Mouse (Mus musculus): ENCODE results near the gene Timp3.
"Not testable (repeated sequence)": the region's sequence is repeated elsewhere in the genome, so short reads cannot be mapped to it uniquely, and the experiment has no call there.

The Timp3 gene

GRCm38 (mm10) chr10:86356819-86357563 is 56.8 kb downstream of the Timp3 start:
- peak in 1 of 2 experiments; percentile 72 for DNase-seq

DNA sequence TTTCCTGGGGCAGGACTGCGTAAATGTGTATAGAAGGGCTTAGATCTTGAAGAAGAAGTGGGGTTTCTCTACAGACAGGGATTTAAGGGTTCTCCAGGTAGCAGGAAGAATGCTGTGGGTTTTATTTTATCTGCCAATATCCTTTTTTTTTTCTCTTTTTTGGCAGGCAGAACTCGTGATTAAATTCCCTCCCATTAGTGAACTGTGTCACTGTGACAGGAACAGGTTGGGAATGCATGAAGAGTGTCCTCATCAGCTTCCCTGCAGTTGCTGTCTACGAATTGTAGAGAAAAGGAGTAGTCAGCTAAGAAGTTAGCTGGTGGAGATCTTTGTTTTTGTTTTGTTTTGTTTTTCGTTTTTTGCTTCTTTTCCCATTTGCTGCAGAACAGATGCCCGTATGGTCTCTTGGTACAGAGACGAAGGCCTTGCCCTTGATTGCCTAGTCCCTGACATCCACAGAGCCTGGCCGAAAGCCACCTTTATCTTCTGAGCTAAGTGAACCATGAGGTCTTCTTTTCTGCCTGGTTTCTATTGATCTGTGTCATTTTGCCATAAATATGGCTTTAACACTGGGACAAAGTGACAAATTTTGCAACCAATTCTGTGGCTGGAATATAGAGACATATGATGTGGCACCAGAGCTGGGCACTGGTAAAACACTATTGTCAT is 58.3 kb downstream of the Timp3 start:
- no peak for DNase-seq

DNA sequence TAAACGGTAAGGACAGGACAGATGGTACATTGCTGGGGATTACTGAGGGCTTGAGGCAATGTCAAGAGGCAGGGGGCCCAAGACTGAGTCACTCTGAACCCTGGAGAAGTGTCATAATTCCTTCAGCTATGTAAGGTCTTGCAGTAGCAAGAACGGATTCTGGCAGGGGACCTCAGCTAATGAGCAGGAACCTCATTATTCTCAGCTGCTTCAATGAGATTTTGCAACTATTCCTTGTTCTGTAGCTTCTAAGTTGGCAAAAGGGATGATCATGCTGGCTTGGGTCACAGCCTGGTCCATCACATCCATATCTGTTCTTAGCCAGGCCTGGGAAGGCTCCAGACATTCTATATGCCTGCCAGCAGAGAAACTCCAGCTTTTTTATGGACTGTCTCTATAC is 59.0 kb downstream of the Timp3 start:
- no peak for DNase-seq

DNA sequence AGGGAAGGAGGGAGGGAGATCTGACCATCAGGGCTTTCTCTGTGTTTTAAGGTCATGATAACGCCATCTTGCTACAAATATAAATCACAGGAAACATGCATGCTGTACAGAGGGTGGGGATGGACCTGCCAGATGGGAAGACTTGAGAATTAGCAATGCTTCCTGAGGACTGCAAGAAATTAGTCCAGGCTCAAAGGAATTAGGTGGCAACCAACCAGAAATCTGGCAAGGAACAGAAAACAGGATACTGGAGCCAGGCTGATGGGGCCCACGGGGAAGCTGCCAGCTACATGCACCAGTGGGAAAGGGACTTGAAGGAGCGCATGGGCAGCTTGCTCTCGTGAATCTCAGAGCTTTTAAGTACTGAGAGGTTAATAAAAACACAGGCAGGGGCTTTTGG is 59.5 kb downstream of the Timp3 start:
- no peak for DNase-seq

GRCm38 (mm10) chr10:86363669-86364309 is 63.6 kb downstream of the Timp3 start:
- no peak for DNase-seq

- peak; percentile 27 to 57 for DNase-seq
These were observed 65.5 kb downstream of the Timp3 start for GRCm38 (mm10) chr10:86365632-86366092.

DNA sequence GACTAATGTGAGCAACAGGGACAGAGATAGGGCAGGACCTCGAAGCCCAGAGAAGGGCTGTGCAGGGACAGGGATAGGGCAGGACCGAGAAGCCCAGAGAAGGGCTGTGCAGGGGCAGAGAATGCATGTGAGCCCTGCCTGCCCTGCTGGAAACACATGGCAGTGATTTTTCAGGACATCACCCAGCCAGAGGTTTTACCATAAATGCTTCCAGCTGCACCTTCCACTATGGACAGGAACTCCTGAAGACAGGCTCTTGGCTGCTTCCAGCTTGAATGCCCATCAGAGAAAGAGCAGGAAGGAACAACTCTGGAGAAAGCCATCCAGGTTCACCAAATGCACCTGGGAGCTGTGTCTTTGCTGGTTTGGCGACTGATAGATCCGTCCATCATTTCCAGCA is 67.2 kb downstream of the Timp3 start:
- no peak for DNase-seq

DNA sequence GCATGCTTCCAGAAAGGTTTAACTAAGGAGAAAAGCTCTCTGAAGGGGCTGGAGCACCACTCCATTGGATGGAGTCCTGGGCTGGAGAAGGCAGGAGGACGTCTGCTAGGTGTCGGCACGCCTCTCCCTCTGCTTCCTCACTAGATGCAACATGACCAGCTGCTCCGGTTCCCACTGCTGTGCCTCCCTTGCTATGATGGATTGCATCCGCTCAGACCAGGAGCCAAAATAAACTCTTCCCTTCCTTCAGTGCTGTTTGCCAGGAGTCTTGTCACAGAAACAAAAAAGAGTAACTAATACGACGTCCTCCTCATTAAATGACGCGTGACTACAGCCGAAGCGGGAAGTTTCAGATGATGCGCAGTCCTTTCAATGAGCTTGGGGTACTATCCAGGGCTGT is 68.6 kb downstream of the Timp3 start:
- peak; percentile 61 to 79 for DNase-seq

- no peak for DNase-seq
These were observed 69.2 kb downstream of the Timp3 start for GRCm38 (mm10) chr10:86369346-86369745.

GRCm38 (mm10) chr10:86371561-86371960 is 71.4 kb downstream of the Timp3 start:
- no peak for DNase-seq

GRCm38 (mm10) chr10:86374061-86374460 is 73.9 kb downstream of the Timp3 start:
- DNase-seq: no peak

DNA sequence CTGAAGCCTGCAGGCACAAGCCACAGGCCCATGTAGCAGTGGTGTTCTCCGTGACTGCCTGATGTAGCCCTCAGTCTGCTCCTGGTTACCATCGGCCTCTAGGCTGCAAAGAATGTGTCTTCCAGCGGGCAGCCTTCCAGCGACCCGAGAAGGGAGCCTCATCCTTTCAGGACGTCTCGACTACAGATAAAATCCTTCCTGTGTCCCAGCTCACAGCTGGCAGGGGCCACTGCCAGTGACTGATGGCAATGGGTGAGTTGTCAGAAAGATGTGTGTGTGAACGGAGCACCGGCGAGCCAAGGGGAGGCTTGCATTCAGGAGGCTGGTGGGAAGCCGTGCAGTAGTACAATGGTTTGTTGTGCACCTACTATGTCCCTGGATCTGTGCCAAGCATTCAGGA is 75.7 kb downstream of the Timp3 start:
- DNase-seq: peak; percentile 45 to 52

DNA sequence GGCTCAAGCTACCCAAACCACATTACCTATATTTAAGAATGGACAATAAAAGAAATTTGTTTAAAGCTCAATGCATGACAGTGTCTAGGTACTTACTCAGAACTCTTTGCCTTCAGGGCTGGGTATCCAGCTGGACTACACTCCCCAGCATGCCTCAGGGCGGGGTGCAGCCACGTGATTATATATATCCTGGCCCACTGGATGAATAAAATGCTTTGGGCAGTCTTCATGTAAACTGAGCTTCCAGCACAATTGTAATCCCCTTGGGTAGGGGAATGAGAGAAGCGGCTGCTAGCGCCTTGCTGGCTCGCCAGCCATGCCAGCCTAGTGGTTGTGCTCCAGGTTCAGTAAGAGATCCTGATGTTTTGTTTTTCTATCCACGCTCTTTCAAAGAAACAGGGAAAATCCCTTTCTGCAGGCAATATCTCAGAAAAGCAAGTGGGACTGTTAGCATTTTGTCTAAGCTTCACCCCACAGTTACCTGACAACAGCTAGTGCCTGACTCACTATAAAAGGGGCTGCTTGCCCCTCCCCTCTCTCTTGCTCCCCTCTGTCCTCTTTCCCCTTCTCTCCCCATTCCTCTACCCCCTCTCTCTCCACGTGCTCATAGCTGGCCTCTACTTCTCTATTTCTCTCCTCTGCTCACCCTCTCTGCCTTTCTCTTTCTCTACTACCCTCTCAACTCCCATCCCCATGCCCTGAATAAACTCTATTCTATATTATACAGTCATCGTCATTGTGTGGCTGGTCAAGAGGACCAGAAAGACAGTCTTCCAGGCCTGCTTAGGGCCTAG is 76.4 kb downstream of the Timp3 start:
- no peak for DNase-seq

GRCm38 (mm10) chr10:86378803-86379202 is 78.6 kb downstream of the Timp3 start:
- DNase-seq: not testable (repeated sequence)

DNA sequence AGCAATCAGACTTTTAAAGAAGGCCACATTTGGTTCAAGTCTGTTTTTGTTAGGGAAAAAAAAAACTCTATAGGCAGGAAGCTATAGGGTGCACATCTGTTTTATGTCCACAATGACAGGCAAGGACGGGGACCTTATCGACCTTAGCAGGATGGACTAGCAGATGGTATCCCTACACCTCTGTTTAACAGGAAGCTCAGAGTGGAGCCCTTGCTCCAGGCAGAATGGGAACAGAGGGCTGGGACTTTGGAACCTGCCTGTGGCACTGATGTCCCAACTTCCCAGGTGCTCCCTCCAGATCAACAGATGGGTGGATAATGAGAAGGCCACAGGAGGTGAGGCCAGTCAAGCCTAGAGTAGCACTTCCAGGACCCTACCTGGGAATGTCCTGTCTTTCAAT is 80.5 kb downstream of the Timp3 start:
- DNase-seq: no peak

DNA sequence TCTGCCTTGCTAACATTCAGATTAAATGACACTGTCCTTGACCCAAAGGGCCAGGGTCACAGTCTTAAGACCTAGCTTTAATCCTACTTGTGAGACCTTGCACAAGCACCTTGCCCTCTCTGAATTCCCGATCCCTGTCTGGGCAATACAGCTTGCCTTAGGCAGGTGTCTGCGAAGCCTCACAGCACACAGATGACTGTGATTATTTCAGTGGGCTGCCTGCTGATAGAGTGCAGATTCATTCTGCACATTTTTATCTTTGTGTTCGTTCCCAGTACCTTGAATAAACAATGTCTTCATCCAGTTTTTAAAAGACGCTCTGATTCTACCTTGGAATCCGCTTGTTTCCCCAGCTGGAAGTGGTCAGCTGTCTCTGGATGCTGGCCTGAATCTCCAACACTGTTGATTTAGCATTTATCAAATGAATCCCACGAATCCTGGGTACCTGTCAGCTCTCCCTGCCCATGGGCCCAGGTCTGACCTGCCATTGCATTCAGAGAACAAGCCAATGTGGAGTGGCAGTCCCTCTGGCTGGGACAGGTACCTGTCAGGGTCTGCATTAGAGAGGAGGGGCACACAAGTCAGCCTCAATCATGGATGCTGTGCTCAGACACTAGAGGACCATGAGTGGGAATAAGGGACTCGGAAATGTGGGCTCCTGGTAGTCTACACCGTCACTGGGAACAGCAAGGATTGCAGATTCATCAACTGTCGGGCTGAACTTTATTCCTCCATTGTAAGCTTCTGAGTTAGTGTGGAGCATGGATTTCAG is 81.2 kb downstream of the Timp3 start:
- no peak for DNase-seq

- DNase-seq: no peak
These were observed 81.7 kb downstream of the Timp3 start for GRCm38 (mm10) chr10:86381922-86382260.

DNA sequence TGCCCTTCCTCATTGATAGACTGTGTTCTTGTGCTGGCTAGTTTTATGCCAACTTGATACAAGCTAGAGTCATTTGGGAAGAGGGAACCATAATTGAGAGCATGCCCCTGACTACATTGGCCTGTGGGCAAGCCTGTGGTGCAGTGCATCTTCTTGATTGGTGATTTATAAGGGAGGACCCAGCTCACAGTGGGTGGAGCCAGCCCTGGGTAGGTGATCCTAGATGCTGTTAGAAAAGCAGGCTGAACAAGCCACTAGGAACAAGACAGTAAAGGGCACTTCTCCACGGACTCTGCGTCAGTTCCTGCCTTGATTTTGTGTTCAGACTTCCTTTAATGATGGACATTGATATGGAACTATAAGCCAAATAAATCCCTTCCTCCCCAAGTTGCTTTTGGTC is 84.5 kb downstream of the Timp3 start:
- no peak for DNase-seq

GRCm38 (mm10) chr10:86385656-86386055 is 85.5 kb downstream of the Timp3 start:
- no peak for DNase-seq

GRCm38 (mm10) chr10:86386232-86386631 is 86.1 kb downstream of the Timp3 start:
- DNase-seq: no peak

DNA sequence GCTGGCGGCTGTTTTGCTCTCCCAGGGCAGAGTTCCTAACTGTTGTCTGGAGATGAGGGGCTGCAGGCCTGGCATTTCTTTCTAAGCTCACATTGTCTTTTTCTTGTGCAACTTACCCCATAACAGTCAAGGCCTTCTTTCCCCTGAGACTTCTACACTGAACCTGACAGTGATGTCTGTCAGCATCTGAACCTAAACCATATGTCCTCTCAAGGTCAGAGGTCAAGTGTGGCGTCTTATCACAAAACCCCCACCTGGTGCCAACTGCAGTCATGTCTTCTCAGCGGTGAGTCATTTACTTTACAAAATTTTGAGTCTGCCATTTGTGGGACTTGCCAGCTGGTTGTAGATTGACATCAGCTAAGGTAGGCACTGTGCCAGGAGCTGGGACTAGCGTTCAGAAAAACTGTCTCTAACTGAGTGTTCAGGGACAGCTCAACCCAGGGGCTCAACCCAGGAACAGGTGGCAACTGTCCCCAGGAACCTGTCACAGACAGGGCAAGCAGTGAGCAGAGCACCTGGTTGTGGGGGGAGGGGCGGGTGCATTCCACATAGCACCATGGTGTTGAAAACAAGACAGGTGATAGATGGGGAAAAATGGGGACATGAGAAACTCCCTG is 87.8 kb downstream of the Timp3 start:
- peak in 1 of 2 experiments; percentile 25 for DNase-seq

GRCm38 (mm10) chr10:86388803-86389202 is 88.6 kb downstream of the Timp3 start:
- no peak for DNase-seq

All from kidney, adult 8-10 months (tissue).